Mouse (Mus musculus) brain, embryonic 14.5 days (tissue): ENCODE measurements at regions not wholly inside any gene's neighbourhood (a gene's known extent, or its start where the extent isn't known, plus 50 kb on each side); places are given as distances from the start of the nearest gene placed in this dataset.

Experiments used
- CTCF ChIP-seq: fragments of 200-500 bp; IDR thresholded peaks from 2 replicates; pipeline ENCODE4 v1.5.1; 2012; ENCODE audit warnings: inconsistent platforms, mild to moderate bottlenecking, moderate library complexity, borderline replicate concordance; ENCODE audit not compliant: insufficient read depth, insufficient read length; ENCODE audit errors: extremely low read depth
- POLR2A ChIP-seq: fragments of 200-500 bp; IDR thresholded peaks from 2 replicates; pipeline ENCODE4 v1.6.1; 2012; ENCODE audit warnings: mild to moderate bottlenecking, inconsistent platforms, borderline replicate concordance; ENCODE audit not compliant: poor library complexity, insufficient read depth, insufficient read length, severe bottlenecking; ENCODE audit errors: extremely low read depth

- no peak for TF ChIP-seq CTCF
- no peak for TF ChIP-seq POLR2A
Observed at GRCm38 (mm10) chr5:40294868-40295693, 539.8 kb upstream of the Hs3st1 start.
